Mouse (Mus musculus) limb, embryonic 11.5 days (tissue): ENCODE measurements around the gene Hspb11. TPM values are rescaled to one million over a fixed set of nuclear protein-coding genes. Genes with fewer than 3 reads are reported as not detected.

Experiments
- ATAC-seq: fragments of 200-750 bp; cut with Nextera tagmentation; 2 replicates; pipeline ENCODE4 v1.8.0; 2017; ENCODE audit warnings: low read depth; ENCODE audit not compliant: insufficient number of reproducible peaks, low FRiP score, low TSS enrichment
- DNase-seq: peaks from one replicate; pipeline ENCODE4 v3.0.0-alpha.2; 2015; ENCODE audit warnings: low spot score
- H3K27ac ChIP-seq: fragments of 300-500 bp; sonication (generic); replicated peaks from 2 replicates; pipeline ENCODE4 v1.5.1; 2014; ENCODE audit warnings: low read depth, mild to moderate bottlenecking, low read length
- H3K27me3 ChIP-seq: fragments of 300-500 bp; sonication (generic); 2 replicates; pipeline ENCODE4 v1.6.1; 2014; ENCODE audit warnings: mild to moderate bottlenecking, low read length, mixed read lengths; ENCODE audit not compliant: control insufficient read depth, insufficient read depth
- H3K36me3 ChIP-seq: fragments of 300-500 bp; sonication (generic); 2 replicates; pipeline ENCODE4 v1.6.1; 2014; ENCODE audit warnings: mild to moderate bottlenecking, low read length, moderate library complexity, mixed read lengths; ENCODE audit not compliant: control insufficient read depth, insufficient read depth
- H3K4me1 ChIP-seq: fragments of 300-500 bp; sonication (generic); 2 replicates; pipeline ENCODE4 v1.6.1; 2014; ENCODE audit warnings: low read length, mixed read lengths; ENCODE audit not compliant: control insufficient read depth, insufficient read depth
- H3K4me2 ChIP-seq: fragments of 300-500 bp; sonication (generic); 2 replicates; pipeline ENCODE4 v1.6.1; 2014; ENCODE audit warnings: low read depth, mild to moderate bottlenecking, moderate library complexity; ENCODE audit not compliant: severe bottlenecking
- H3K4me3 ChIP-seq: fragments of 300-500 bp; sonication (generic); 2 replicates; pipeline ENCODE4 v1.5.1; 2014; ENCODE audit warnings: low read depth, low read length
- H3K9ac ChIP-seq: fragments of 300-500 bp; sonication (generic); 2 replicates; pipeline ENCODE4 v1.6.1; 2014; ENCODE audit warnings: mild to moderate bottlenecking, low read length
- H3K9me3 ChIP-seq: fragments of 300-500 bp; sonication (generic); 2 replicates; pipeline ENCODE4 v1.6.1; 2016; ENCODE audit warnings: low read length; ENCODE audit not compliant: control insufficient read depth
- WGBS: fragments of 180-500 bp; shearing (Covaris S2); extraction: QIAGEN DNeasy Blood & Tissue Kit; methylation state at CpG from one replicate; pipeline ENCODE4 v1.1.7; 2014; 5-methylcytosine and 5-hydroxymethylcytosine counted together
- polyA plus RNA-seq: library from polyadenylated mRNA; unstranded; fragments of >200 nt; fragmentation: Nextera tagmentation; extraction: Ambion mirVana; gene quantifications from 2 replicates; pipeline ENCODE4 v1.2.1, GENCODE M21; 2014

Gene Hspb11
- polyA plus RNA-seq, 1 experiment from 2014 or later: 34.0 TPM

GRCm38 (mm10) chr4:107298071-107298606, 44.7 kb downstream of the Hspb11 start:
- no peaks in the 10 kb centered on the region for H3K36me3 ChIP-seq
- no peak for ATAC-seq
- no peak for DNase-seq
- H3K27ac ChIP-seq: no peak overlapping the region
- H3K4me3 ChIP-seq: no peak overlapping the region
- no peak overlapping the region for H3K4me2 ChIP-seq
- 76% methylated on average over 8 of the region's 8 CpGs for WGBS
- H3K9ac ChIP-seq: no peak overlapping the region
- no peaks in the 10 kb centered on the region for H3K4me1 ChIP-seq
- no peaks in the 10 kb centered on the region for H3K9me3 ChIP-seq
- H3K27me3 ChIP-seq: no peaks in the 10 kb centered on the region

GRCm38 (mm10) chr4:107299779-107300340, 46.5 kb downstream of the Hspb11 start:
- no peak for ATAC-seq

GRCm38 (mm10) chr4:107300371-107300770, 47.0 kb downstream of the Hspb11 start:
- H3K9ac ChIP-seq: no peak overlapping the region
- H3K4me3 ChIP-seq: no peak overlapping the region
- no peak for DNase-seq
- H3K36me3 ChIP-seq: no peaks in the 10 kb centered on the region
- ATAC-seq: no peak
- no peaks in the 10 kb centered on the region for H3K9me3 ChIP-seq
- no peaks in the 10 kb centered on the region for H3K27me3 ChIP-seq
- 81% methylated on average over 4 of the region's 4 CpGs for WGBS
- H3K4me1 ChIP-seq: no peaks in the 10 kb centered on the region
- no peak overlapping the region for H3K27ac ChIP-seq
- no peak overlapping the region for H3K4me2 ChIP-seq

More at GRCm38 (mm10) chr4:107299779-107300340, 46.5 kb downstream of the Hspb11 start:
- DNase-seq: no peak
- Histone ChIP-seq H3K36me3 (no peaks in the 10 kb centered on the region), H3K4me3 (no peak overlapping the region), H3K9me3 (no peaks in the 10 kb centered on the region), H3K27ac (no peak overlapping the region), H3K9ac (no peak overlapping the region), H3K27me3 (no peaks in the 10 kb centered on the region), H3K4me1 (no peaks in the 10 kb centered on the region), H3K4me2 (no peak overlapping the region)
- 85% methylated on average over 7 of the region's 7 CpGs for WGBS

- no peaks in the 10 kb centered on the region for H3K9me3 ChIP-seq
- H3K36me3 ChIP-seq: no peaks in the 10 kb centered on the region
- H3K4me3 ChIP-seq: no peak overlapping the region
- no peak overlapping the region for H3K27ac ChIP-seq
- no peak overlapping the region for H3K9ac ChIP-seq
- no peaks in the 10 kb centered on the region for H3K4me1 ChIP-seq
- WGBS: 95% methylated on average over 1 of the region's 1 CpGs
- no peaks in the 10 kb centered on the region for H3K27me3 ChIP-seq
- 0 out of 2 replicates have a peak, but pooled peaks have one; percentile 21 for ATAC-seq
- DNase-seq: no peak
- no peak overlapping the region for H3K4me2 ChIP-seq
Observed at GRCm38 (mm10) chr4:107300902-107301555, 47.6 kb downstream of the Hspb11 start.

GRCm38 (mm10) chr4:107302221-107302620, 48.8 kb downstream of the Hspb11 start:
- ATAC-seq (no peak), DNase-seq (no peak)
- Histone ChIP-seq H3K27me3 (no peaks in the 10 kb centered on the region), H3K4me1 (no peaks in the 10 kb centered on the region), H3K9ac (no peak overlapping the region), H3K4me2 (no peak overlapping the region), H3K4me3 (no peak overlapping the region), H3K9me3 (no peaks in the 10 kb centered on the region), H3K36me3 (no peaks in the 10 kb centered on the region), H3K27ac (no peak overlapping the region)
- WGBS: 88% methylated on average over 9 of the region's 9 CpGs

GRCm38 (mm10) chr4:107302832-107303231, 49.4 kb downstream of the Hspb11 start:
- Histone ChIP-seq H3K27ac (no peak overlapping the region), H3K27me3 (no peaks in the 10 kb centered on the region), H3K4me3 (no peak overlapping the region), H3K4me2 (no peak overlapping the region), H3K4me1 (no peaks in the 10 kb centered on the region), H3K9me3 (no peaks in the 10 kb centered on the region), H3K9ac (no peak overlapping the region), H3K36me3 (no peaks in the 10 kb centered on the region)
- no peak for ATAC-seq
- no peak for DNase-seq
- 74% methylated on average over 4 of the region's 4 CpGs for WGBS

GRCm38 (mm10) chr4:107303531-107303930, 50.1 kb downstream of the Hspb11 start:
- Histone ChIP-seq H3K4me3 (no peak overlapping the region), H3K9me3 (no peaks in the 10 kb centered on the region), H3K27me3 (no peaks in the 10 kb centered on the region), H3K4me1 (no peaks in the 10 kb centered on the region), H3K27ac (no peak overlapping the region), H3K36me3 (no peaks in the 10 kb centered on the region), H3K9ac (no peak overlapping the region), H3K4me2 (no peak overlapping the region)
- WGBS: 58% methylated on average over 3 of the region's 3 CpGs
- ATAC-seq (no peak), DNase-seq (no peak)

- Histone ChIP-seq H3K4me3 (no peak within 1 kb of the TSS), H3K9ac (no peak within 1 kb of the TSS), H3K9me3 (no peaks in the 10 kb centered on the region), H3K27me3 (no peaks in the 10 kb centered on the region), H3K4me2 (no peak within 1 kb of the TSS), H3K4me1 (no peaks in the 10 kb centered on the region), H3K27ac (no peak within 1 kb of the TSS), H3K36me3 (no peaks in the 10 kb centered on the region)
- DNase-seq (no peak), ATAC-seq (no peak)
- WGBS: 44% methylated on average over 6 of the region's 6 CpGs
Observed at GRCm38 (mm10) chr4:107306966-107307365, 53.6 kb downstream of the Hspb11 start, which contains the start of gene Dio1. Gene Dio1, minus strand, starts transcription at chr4:107307169.
